Mouse (Mus musculus): ENCODE results near the gene Sec14l2. TPM values are rescaled to one million over a fixed set of nuclear protein-coding genes. Genes with fewer than 3 reads are reported as not detected.
"Not testable (repeated sequence)": the region's sequence is repeated elsewhere in the genome, so short reads cannot be mapped to it uniquely, and the experiment has no call there.

Gene Sec14l2
- polyA plus RNA-seq, 2 experiments from 2014 or later = 0.48 to 1.2 TPM

- ATAC-seq = no peak
These were observed 10.2 kb upstream of the Sec14l2 start for GRCm38 (mm10) chr11:4133450-4133849.

GRCm38 (mm10) chr11:4128461-4128860 lies 5.2 kb upstream of the Sec14l2 start:
- ATAC-seq = not testable (repeated sequence)

GRCm38 (mm10) chr11:4127059-4127458 lies 3.8 kb upstream of the Sec14l2 start:
- no peak for ATAC-seq

- ATAC-seq = no peak
These were observed 707 bp upstream of the Sec14l2 start for GRCm38 (mm10) chr11:4123922-4124321.

- no peak for ATAC-seq
These were observed 989 bp downstream of the Sec14l2 start for GRCm38 (mm10) chr11:4122226-4122625.

- ATAC-seq = no peak
These were observed 1.5 kb downstream of the Sec14l2 start for GRCm38 (mm10) chr11:4121691-4122090.

GRCm38 (mm10) chr11:4119635-4120034 lies 3.6 kb downstream of the Sec14l2 start:
- ATAC-seq = no peak

- ATAC-seq = peak; percentile 41
These were observed 4.9 kb downstream of the Sec14l2 start for GRCm38 (mm10) chr11:4118081-4118921.

- no peak for ATAC-seq
These were observed 5.7 kb downstream of the Sec14l2 start for GRCm38 (mm10) chr11:4117372-4118071.

- no peak for ATAC-seq
These were observed 6.6 kb downstream of the Sec14l2 start for GRCm38 (mm10) chr11:4116458-4117141.

GRCm38 (mm10) chr11:4115407-4115806 lies 7.8 kb downstream of the Sec14l2 start:
- no peak for ATAC-seq

GRCm38 (mm10) chr11:4114541-4114940 lies 8.7 kb downstream of the Sec14l2 start:
- ATAC-seq = not testable (repeated sequence)

- no peak for ATAC-seq
These were observed 9.2 kb downstream of the Sec14l2 start for GRCm38 (mm10) chr11:4113970-4114369.

GRCm38 (mm10) chr11:4113496-4113895 lies 9.7 kb downstream of the Sec14l2 start:
- no peak for ATAC-seq

GRCm38 (mm10) chr11:4112861-4113260 lies 10.4 kb downstream of the Sec14l2 start:
- ATAC-seq = no peak

GRCm38 (mm10) chr11:4112033-4112432 lies 11.2 kb downstream of the Sec14l2 start:
- no peak for ATAC-seq

GRCm38 (mm10) chr11:4108691-4109090 lies 14.5 kb downstream of the Sec14l2 start:
- no peak for ATAC-seq

- not testable (repeated sequence) for ATAC-seq
These were observed 15.3 kb downstream of the Sec14l2 start for GRCm38 (mm10) chr11:4107901-4108300.

- no peak for ATAC-seq
These were observed 17.8 kb downstream of the Sec14l2 start for GRCm38 (mm10) chr11:4105444-4105843.

- no peak for ATAC-seq
These were observed 18.2 kb downstream of the Sec14l2 start for GRCm38 (mm10) chr11:4104989-4105388.

- no peak for ATAC-seq
These were observed 19.7 kb downstream of the Sec14l2 start for GRCm38 (mm10) chr11:4103522-4103921.

- ATAC-seq = no peak
These were observed 21.4 kb downstream of the Sec14l2 start for GRCm38 (mm10) chr11:4101851-4102250.

- ATAC-seq = no peak
These were observed 23.8 kb downstream of the Sec14l2 start for GRCm38 (mm10) chr11:4099447-4099846.

All from activated CD4-positive, CD25-positive, alpha-beta regulatory T cell, adult 4 months (primary cell).